Mouse (Mus musculus) E14TG2a.4 (cell line): ENCODE data around the gene Nr0b2.

Experiments used
- CTCF ChIP-seq: conservative IDR thresholded peaks from 2 replicates; pipeline ENCODE4 v1.5.1; 2014; ENCODE audit warnings: low read length
- NANOG ChIP-seq: IDR thresholded peaks from 2 replicates; pipeline ENCODE4 v1.6.1; 2014; ENCODE audit warnings: borderline replicate concordance, low read length, mixed read lengths
- POU5F1 ChIP-seq: IDR thresholded peaks from 2 replicates; pipeline ENCODE4 v1.6.1; 2014; ENCODE audit warnings: low read length, borderline replicate concordance

DNA sequence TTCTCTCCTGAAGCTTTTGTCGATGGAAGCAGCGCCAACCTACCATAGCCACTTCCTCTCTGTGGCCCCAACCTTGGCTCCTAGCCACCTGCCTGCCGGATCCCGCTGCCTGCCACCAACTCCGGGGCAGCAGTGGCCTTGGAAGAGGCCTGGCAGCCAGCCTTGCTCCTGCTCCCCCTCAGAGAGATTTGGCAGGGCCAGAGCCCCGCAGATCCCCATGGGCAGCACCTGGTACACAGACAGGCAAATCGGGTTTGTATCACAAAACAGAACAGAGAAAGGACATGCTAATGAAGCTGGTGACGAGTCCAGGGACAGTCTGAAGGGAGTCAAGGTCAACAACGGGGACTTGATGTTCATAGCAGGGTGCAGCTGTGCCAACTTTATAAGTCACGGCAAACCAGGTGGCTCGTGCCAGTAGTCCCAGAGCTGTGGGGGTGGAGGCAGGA, 10.0 kb downstream of the Nr0b2 start:
- no peak for TF ChIP-seq CTCF
- no peak for TF ChIP-seq NANOG
- TF ChIP-seq POU5F1 = no peak
